Mouse (Mus musculus) ovary, adult 2 months (tissue): ENCODE data around the gene Stx3. TPM values are rescaled to one million over a fixed set of nuclear protein-coding genes. Genes with fewer than 3 reads are reported as not detected.

Source experiments
- polyA plus RNA-seq: library from polyadenylated mRNA; depleted of rRNA; stranded (reverse); fragments of >200 nt; gene quantifications from 2 replicates; pipeline ENCODE4 v1.2.3, GENCODE M21; 2012; rRNA removed

The Stx3 gene
- polyA plus RNA-seq, result 6.7 and 8.5 TPM in 2 replicates

DNA sequence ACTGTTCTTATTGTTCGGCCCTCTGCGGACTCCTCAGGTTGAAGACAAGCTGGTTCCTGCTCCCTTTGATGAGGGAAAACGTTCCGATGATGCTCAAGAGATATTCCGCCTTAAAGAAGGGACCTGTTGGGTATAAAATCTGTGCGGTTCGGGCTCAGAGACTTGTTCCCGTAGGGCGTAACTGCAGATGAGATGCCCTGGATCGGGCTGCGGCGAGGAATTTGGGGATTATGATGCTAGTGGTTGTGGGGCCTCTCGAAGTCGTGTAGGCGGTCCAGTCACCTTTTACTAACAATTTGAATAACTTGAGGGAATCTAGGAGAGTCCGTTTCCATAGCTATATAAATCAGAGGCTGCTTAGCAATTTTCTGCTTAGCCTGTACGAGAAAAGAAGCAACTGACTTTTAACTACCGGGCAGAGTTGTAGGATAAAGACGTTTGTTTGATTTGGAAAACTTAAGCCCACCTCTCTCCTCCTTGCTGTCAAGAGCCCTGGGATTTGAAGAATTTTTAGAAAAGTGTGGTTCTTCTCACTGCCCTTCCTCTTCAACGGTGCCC lies at the start of gene Stx3:
Gene Stx3, minus strand, starts transcription at position 261 of the 558 bp plus-strand sequence.

DNA sequence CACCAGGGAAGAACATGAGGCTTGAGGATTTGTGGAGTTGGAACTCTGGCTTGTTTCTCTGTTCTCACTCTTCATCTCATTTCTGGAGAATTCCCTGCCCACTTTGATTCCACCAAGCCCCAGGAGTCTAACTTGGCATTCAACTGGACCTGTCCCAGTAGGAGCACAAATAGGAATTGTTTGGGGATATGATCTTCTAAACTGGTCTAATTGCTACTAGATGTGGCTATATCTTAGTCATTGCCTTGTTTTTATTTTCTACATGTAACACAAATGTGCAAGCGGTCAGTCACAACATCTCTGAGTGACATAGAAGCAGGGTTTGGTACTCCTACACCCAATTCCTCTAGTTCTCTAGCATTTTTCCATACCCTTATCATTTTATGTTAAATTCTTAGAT lies 41.8 kb upstream of the Stx3 start, which contains the start of gene Olfr1418:
Gene Olfr1418, minus strand, starts transcription at position 101 of the 400 bp plus-strand sequence.

DNA sequence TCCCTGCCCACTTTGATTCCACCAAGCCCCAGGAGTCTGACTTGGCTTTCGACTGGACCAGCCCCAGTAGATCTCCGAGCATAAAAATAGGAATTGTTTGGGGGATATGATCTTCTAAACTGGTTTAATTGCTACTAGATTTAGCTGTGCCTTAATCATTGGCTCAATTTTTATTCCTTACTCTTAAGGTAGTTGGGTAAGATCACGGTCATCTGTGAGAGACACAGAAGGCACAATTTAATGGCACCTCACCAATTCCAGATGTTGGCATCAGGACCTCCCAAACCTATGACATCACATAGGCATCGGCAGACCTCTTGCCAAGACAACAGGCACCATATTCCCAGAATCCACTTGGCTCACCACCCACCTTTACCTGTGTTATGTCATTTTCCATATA lies 19.9 kb upstream of the Stx3 start, which contains the start of gene Olfr1417:
Gene Olfr1417, minus strand, starts transcription at position 101 of the 400 bp plus-strand sequence.

DNA sequence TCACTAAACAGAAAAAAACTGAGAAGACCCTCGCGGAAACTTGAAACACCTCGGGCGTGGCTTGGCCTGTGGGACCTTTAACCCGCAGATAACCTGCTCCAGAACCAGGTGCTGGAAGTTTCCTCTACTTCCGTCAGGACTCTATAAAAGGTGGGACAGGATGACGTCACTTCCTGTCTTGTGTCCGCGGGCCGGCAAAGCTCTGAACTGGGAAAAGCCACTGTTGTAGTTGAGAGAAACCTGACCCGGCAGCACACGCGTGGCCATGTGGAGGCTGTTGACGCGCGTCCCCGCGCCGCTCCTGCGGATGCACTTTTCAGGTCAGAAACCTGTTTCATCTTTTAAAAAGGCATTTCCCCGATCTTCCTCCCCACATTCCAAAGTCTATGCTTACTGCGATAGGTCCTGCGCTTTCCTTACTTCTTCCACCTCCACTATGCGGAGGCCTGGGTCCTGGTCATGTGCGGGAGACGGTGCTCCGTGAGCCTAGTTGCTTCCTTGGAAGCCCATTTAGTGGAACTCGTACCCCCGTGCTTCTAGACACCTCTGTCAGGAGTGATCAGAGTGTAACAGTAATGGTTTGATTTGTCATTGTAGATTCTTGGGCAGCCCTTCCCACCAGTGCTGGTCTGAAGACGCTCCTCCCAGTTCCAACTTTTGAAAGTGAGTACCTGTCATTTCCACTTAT lies 48.9 kb downstream of the Stx3 start, which contains the start of gene Mrpl16:
Gene Mrpl16, plus strand, starts transcription at position 187 of the 688 bp plus-strand sequence.

DNA sequence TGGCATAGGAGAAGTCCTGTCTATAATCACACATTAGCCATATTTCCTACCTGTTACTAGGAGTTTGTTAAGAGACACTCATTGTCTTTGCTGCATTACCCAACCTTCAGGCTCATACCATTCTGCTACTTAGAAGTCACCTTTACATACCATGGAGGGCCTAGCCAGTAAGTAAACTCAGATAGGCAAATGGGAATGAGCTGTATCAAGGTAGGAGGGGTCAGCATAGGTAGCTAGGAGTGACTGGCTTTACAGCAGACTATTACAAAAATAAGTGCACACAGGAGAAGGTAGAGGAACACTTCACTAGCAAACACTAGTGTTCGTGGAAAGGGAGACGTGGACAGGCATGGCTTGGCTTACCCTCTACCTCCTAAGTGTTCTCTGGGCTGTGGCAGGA lies 71.9 kb downstream of the Stx3 start, which contains the start of gene Gif:
Gene Gif, plus strand, starts transcription at position 257 of the 400 bp plus-strand sequence.

Other genes starting within 250 kb of the Stx3 start
- 2.1 and 4.6 TPM in 2 replicates for gene Ms4a6d, start 214.6 kb downstream of the Stx3 start, polyA plus RNA-seq
- gene Ms4a2, start 195.7 kb downstream of the Stx3 start, polyA plus RNA-seq, result not detected in 2 replicates
- not detected in 2 replicates for gene Ms4a3, start 178.6 kb downstream of the Stx3 start, polyA plus RNA-seq
- 0.24 TPM in 1 of 2 replicates, not detected in the other for gene Oosp2, start 158.8 kb downstream of the Stx3 start, polyA plus RNA-seq
- gene Oosp1, start 128.3 kb downstream of the Stx3 start, polyA plus RNA-seq, result 5.1 and 6.0 TPM in 2 replicates
- gene Oosp3, start 122.3 kb downstream of the Stx3 start, polyA plus RNA-seq, result 1.6 and 2.0 TPM in 2 replicates
- 0.10 and 0.12 TPM in 2 replicates for gene Gif, start 71.8 kb downstream of the Stx3 start, polyA plus RNA-seq
- 6.4 and 6.7 TPM in 2 replicates for gene Mrpl16, start 49.0 kb downstream of the Stx3 start, polyA plus RNA-seq
- not detected in 2 replicates for gene Olfr1417, start 19.8 kb upstream of the Stx3 start, polyA plus RNA-seq
- not detected in 2 replicates for gene Olfr1418, start 41.7 kb upstream of the Stx3 start, polyA plus RNA-seq
- gene Olfr1419, start 55.7 kb upstream of the Stx3 start, polyA plus RNA-seq, result not detected in 2 replicates
- not detected in 2 replicates for gene Olfr1420, start 67.2 kb upstream of the Stx3 start, polyA plus RNA-seq
- 13.4 and 22.7 TPM in 2 replicates for gene Patl1, start 93.0 kb upstream of the Stx3 start, polyA plus RNA-seq
- gene Osbp, start 146.5 kb upstream of the Stx3 start, polyA plus RNA-seq, result 13.5 and 13.6 TPM in 2 replicates
- gene Olfr1423, start 221.9 kb upstream of the Stx3 start, polyA plus RNA-seq, result not detected in 2 replicates
- gene Olfr1424, start 243.3 kb upstream of the Stx3 start, polyA plus RNA-seq, result not detected in 2 replicates